Mouse (Mus musculus): ENCODE data around the gene Mmp9. TPM values are rescaled to one million over a fixed set of nuclear protein-coding genes. Genes with fewer than 3 reads are reported as not detected.
A peak's percentile ranks its signal among the peaks of the same experiment; 100 is the strongest.

Gene Mmp9
- polyA plus RNA-seq, 1 experiment from 2014 or later: 17.2 TPM

- DNase-seq: no peak
- Histone ChIP-seq H3K9me3 (ENCODE audit: low read length) (no peaks in the 10 kb centered on the region), H3K27ac (ENCODE audit: low read depth) (no peak overlapping the region), H3K4me2 (ENCODE audit: low read depth, low read length) (no peak overlapping the region), H3K4me1 (ENCODE audit: insufficient read depth) (peaks cover 25% of the 10 kb centered on the region), H3K36me3 (replicated peaks; ENCODE audit: insufficient read depth, low read length) (peaks cover 3% of the 10 kb centered on the region; the same call in 1 of the 2 replicates), H3K9ac (replicated peaks) (no peak overlapping the region), H3K4me3 (ENCODE audit: low read depth, low read length) (no peak overlapping the region), H3K27me3 (ENCODE audit: insufficient read depth, low read length) (no peaks in the 10 kb centered on the region)
- TF ChIP-seq EP300 (IDR thresholded peaks at IDR 0.05; ENCODE audit: low read depth) (no peak), CTCF (IDR thresholded peaks at IDR 0.05; ENCODE audit: low read depth) (0 out of 2 replicates have a peak, but pooled peaks have one; percentile 1)
- 45% methylated on average over 5 of the region's 5 CpGs for WGBS (ENCODE audit: insufficient replicate concordance)
- ATAC-seq: no peak
Measured at GRCm38 (mm10) chr2:164916820-164917219, 23.8 kb upstream of the Mmp9 start.

DNA sequence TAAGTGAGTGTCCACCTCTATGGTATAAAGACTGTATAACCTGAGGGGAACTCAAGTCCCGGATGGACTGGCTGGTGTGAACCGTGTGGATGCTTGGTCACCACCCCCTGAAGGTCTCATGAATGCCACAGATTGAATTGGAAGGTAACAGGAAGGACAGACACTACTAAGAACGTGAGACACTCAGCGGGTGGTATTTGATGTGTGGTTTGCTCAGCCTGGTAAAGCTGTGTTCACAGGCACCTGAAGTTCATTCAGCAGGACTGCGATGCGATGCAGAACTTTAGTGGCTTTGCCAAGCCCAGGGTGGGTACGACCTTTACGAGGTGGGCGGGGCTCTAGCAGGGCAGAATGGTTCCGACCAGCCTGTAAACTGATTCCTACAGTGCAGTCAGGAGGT, 23.2 kb upstream of the Mmp9 start:
- Histone ChIP-seq H3K9me3 (ENCODE audit: low read length) (no peaks in the 10 kb centered on the region), H3K36me3 (replicated peaks; ENCODE audit: insufficient read depth, low read length) (peaks cover 3% of the 10 kb centered on the region; the same call in 1 of the 2 replicates), H3K9ac (replicated peaks) (no peak overlapping the region), H3K27me3 (ENCODE audit: insufficient read depth, low read length) (no peaks in the 10 kb centered on the region), H3K4me3 (ENCODE audit: low read depth, low read length) (no peak overlapping the region), H3K4me1 (ENCODE audit: insufficient read depth) (peaks cover 20% of the 10 kb centered on the region), H3K4me2 (ENCODE audit: low read depth, low read length) (no peak overlapping the region), H3K27ac (ENCODE audit: low read depth) (no peak overlapping the region)
- TF ChIP-seq EP300 (IDR thresholded peaks at IDR 0.05; ENCODE audit: low read depth) (no peak), CTCF (IDR thresholded peaks at IDR 0.05; ENCODE audit: low read depth) (no peak)
- no peak for ATAC-seq
- no peak for DNase-seq
- 76% methylated on average over 10 of the region's 10 CpGs for WGBS (ENCODE audit: insufficient replicate concordance)

- Histone ChIP-seq H3K36me3 (replicated peaks; ENCODE audit: insufficient read depth, low read length) (peaks cover 3% of the 10 kb centered on the region; the same call in 1 of the 2 replicates), H3K9me3 (ENCODE audit: low read length) (no peaks in the 10 kb centered on the region), H3K27ac (ENCODE audit: low read depth) (no peak overlapping the region), H3K4me2 (ENCODE audit: low read depth, low read length) (no peak overlapping the region), H3K9ac (replicated peaks) (no peak overlapping the region), H3K27me3 (ENCODE audit: insufficient read depth, low read length) (no peaks in the 10 kb centered on the region), H3K4me1 (ENCODE audit: insufficient read depth) (peaks cover 11% of the 10 kb centered on the region), H3K4me3 (ENCODE audit: low read depth, low read length) (no peak overlapping the region)
- DNase-seq (peak; percentile 49), ATAC-seq (no peak)
- 65% methylated on average over 4 of the region's 5 CpGs for WGBS (ENCODE audit: insufficient replicate concordance)
- peak; percentile 66 for TF ChIP-seq CTCF (IDR thresholded peaks at IDR 0.05; ENCODE audit: low read depth)
- no peak for TF ChIP-seq EP300 (IDR thresholded peaks at IDR 0.05; ENCODE audit: low read depth)
Measured at GRCm38 (mm10) chr2:164918325-164918724, 22.3 kb upstream of the Mmp9 start.

DNA sequence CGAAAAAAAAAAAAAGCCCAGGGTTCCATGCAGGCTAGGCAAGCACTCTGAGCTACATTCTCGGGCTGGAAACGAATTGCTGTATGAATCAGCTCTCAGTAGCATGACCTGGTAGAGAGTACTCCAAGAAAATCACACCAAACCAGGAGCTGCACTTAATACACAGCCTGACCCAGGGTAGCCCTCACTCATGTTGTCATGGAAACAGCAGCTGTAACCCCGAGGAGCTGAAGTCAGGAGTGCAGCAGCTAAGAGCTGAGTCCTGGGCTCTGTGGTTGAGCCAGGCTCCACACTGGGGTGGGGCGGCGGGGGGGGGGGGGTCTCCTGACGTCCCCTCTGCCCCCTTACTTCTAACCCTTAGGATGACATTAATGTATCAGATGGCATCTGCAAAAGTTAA, 18.6 kb upstream of the Mmp9 start:
- no peak overlapping the region for H3K27ac ChIP-seq (ENCODE audit: low read depth)
- peaks cover 3% of the 10 kb centered on the region; the same call in 1 of the 2 replicates for H3K36me3 ChIP-seq (replicated peaks; ENCODE audit: insufficient read depth, low read length)
- no peaks in the 10 kb centered on the region; the same call in 1 of the 2 replicates for H3K4me1 ChIP-seq (ENCODE audit: insufficient read depth)
- WGBS (ENCODE audit: insufficient replicate concordance): 57% methylated on average over 7 of the region's 7 CpGs
- no peak overlapping the region for H3K4me3 ChIP-seq (ENCODE audit: low read depth, low read length)
- ATAC-seq (no peak), DNase-seq (no peak)
- no peak overlapping the region for H3K9ac ChIP-seq (replicated peaks)
- TF ChIP-seq EP300 (IDR thresholded peaks at IDR 0.05; ENCODE audit: low read depth): no peak
- no peak for TF ChIP-seq CTCF (IDR thresholded peaks at IDR 0.05; ENCODE audit: low read depth)
- no peaks in the 10 kb centered on the region; the same call in 1 of the 2 replicates for H3K27me3 ChIP-seq (ENCODE audit: insufficient read depth, low read length)
- no peak overlapping the region for H3K4me2 ChIP-seq (ENCODE audit: low read depth, low read length)
- no peaks in the 10 kb centered on the region for H3K9me3 ChIP-seq (ENCODE audit: low read length)

GRCm38 (mm10) chr2:164923291-164923690, 17.3 kb upstream of the Mmp9 start:
- Histone ChIP-seq H3K27ac (ENCODE audit: low read depth) (no peak overlapping the region), H3K4me3 (ENCODE audit: low read depth, low read length) (no peak overlapping the region), H3K9ac (replicated peaks) (no peak overlapping the region), H3K4me1 (ENCODE audit: insufficient read depth) (no peaks in the 10 kb centered on the region), H3K36me3 (replicated peaks; ENCODE audit: insufficient read depth, low read length) (peaks cover 3% of the 10 kb centered on the region; the same call in 1 of the 2 replicates), H3K27me3 (ENCODE audit: insufficient read depth, low read length) (no peaks in the 10 kb centered on the region; the same call in 1 of the 2 replicates), H3K9me3 (ENCODE audit: low read length) (no peaks in the 10 kb centered on the region), H3K4me2 (ENCODE audit: low read depth, low read length) (no peak overlapping the region)
- 67% methylated on average over 4 of the region's 4 CpGs for WGBS (ENCODE audit: insufficient replicate concordance)
- ATAC-seq (no peak), DNase-seq (no peak)
- TF ChIP-seq CTCF (IDR thresholded peaks at IDR 0.05; ENCODE audit: low read depth) (no peak), EP300 (IDR thresholded peaks at IDR 0.05; ENCODE audit: low read depth) (no peak)

DNA sequence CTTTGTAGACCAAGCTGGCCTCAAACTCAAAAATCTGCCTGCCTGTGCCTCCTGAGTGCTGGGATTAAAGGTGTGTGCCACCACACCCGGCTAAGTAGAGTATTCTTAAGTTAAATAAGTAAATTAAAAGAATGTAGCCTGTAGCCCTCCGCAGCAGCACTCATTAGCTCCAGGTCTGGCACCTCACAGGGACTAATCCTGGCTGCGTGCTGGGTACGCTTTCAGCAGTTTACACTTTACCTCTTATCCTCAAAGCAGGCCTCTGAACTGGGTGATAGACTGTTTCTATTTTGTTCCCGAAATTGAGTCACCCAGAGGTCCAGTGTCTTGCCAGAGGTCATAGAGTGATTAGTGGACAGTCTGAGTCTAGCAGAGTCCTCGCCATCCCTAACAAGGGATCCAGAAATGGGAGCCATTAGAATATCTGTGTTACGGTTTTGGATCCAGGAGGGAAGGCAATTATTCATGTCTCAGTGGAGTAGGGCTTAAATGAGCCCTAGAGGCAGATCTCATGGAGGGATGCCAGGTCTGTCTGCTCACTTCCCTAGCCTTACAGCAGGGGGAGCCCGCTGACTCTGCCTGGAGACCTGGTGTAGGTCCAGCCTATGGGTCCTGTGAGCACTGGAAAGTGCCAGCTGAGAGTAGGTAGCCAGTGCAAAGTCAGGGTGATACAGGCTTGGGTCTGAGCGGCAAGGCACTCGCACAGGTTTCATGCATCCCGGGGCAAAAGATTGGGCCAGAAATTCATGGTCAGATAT, 16.3 kb upstream of the Mmp9 start:
- ATAC-seq (peak; percentile 61), DNase-seq (peak; percentile 87)
- Histone ChIP-seq H3K9ac (replicated peaks) (no peak overlapping the region; the same call in 1 of the 2 replicates), H3K9me3 (ENCODE audit: low read length) (no peaks in the 10 kb centered on the region), H3K27me3 (ENCODE audit: insufficient read depth, low read length) (no peaks in the 10 kb centered on the region; the same call in 1 of the 2 replicates), H3K4me3 (ENCODE audit: low read depth, low read length) (no peak overlapping the region), H3K27ac (ENCODE audit: low read depth) (no peak overlapping the region), H3K4me2 (ENCODE audit: low read depth, low read length) (no peak overlapping the region), H3K36me3 (replicated peaks; ENCODE audit: insufficient read depth, low read length) (peaks cover 3% of the 10 kb centered on the region; the same call in 1 of the 2 replicates), H3K4me1 (ENCODE audit: insufficient read depth) (no peaks in the 10 kb centered on the region)
- TF ChIP-seq EP300 (IDR thresholded peaks at IDR 0.05; ENCODE audit: low read depth): no peak
- peak; percentile 93 for TF ChIP-seq CTCF (IDR thresholded peaks at IDR 0.05; ENCODE audit: low read depth)
- 40% methylated on average over 11 of the region's 11 CpGs for WGBS (ENCODE audit: insufficient replicate concordance)
